Mouse (Mus musculus): ENCODE measurements around the gene Sugct.

- no peak for TF ChIP-seq CTCF (IDR thresholded peaks at IDR 0.05; ENCODE audit: control insufficient read depth, insufficient read depth, low read length)
- no peak for TF ChIP-seq POLR2A (IDR thresholded peaks at IDR 0.05; ENCODE audit: borderline replicate concordance, control insufficient read depth, low read depth, low read length)
Measured at GRCm38 (mm10) chr13:17534871-17535270, 160.5 kb downstream of the Sugct start.
